Mouse (Mus musculus) neural tube, embryonic 14.5 days (tissue): ENCODE data around the gene Fastk. TPM values are rescaled to one million over a fixed set of nuclear protein-coding genes. Genes with fewer than 3 reads are reported as not detected.

ENCODE experiments used
- ATAC-seq: fragments of 200-750 bp; cut with Nextera tagmentation; 2 replicates; pipeline ENCODE4 v1.8.0; 2017; ENCODE audit warnings: low read depth, mild to moderate bottlenecking, moderate TSS enrichment, moderate library complexity
- H3K27ac ChIP-seq: fragments of 300-500 bp; sonication (generic); 2 replicates; pipeline ENCODE4 v1.5.1; 2014; ENCODE audit warnings: low read depth, mild to moderate bottlenecking, control low read depth, low read length, moderate library complexity, mixed read lengths
- H3K27me3 ChIP-seq: fragments of 300-500 bp; sonication (generic); 2 replicates; pipeline ENCODE4 v1.6.1; 2014; ENCODE audit warnings: low read length; ENCODE audit not compliant: control insufficient read depth, insufficient read depth
- H3K36me3 ChIP-seq: fragments of 300-500 bp; sonication (generic); 2 replicates; pipeline ENCODE4 v1.6.1; 2014; ENCODE audit warnings: low read length, mixed read lengths; ENCODE audit not compliant: control insufficient read depth, insufficient read depth
- H3K4me1 ChIP-seq: fragments of 300-500 bp; sonication (generic); 2 replicates; pipeline ENCODE4 v1.6.1; 2014; ENCODE audit warnings: low read length; ENCODE audit not compliant: control insufficient read depth, insufficient read depth
- H3K4me2 ChIP-seq: fragments of 300-500 bp; sonication (generic); 2 replicates; pipeline ENCODE4 v1.6.1; 2014; ENCODE audit warnings: mild to moderate bottlenecking, low read depth, low read length, control low read depth
- H3K4me3 ChIP-seq: fragments of 300-500 bp; sonication (generic); 2 replicates; pipeline ENCODE4 v1.5.1; 2014; ENCODE audit warnings: low read depth, low read length, control low read depth, mixed read lengths
- H3K9ac ChIP-seq: fragments of 300-500 bp; sonication (generic); replicated peaks from 2 replicates; pipeline ENCODE4 v1.6.1; 2014; ENCODE audit warnings: low read depth, mild to moderate bottlenecking, control low read depth, low read length, mixed read lengths
- H3K9me3 ChIP-seq: fragments of 300-500 bp; sonication (generic); 2 replicates; pipeline ENCODE4 v1.6.1; 2016; ENCODE audit warnings: low read length; ENCODE audit not compliant: control insufficient read depth
- WGBS: fragments of 180-500 bp; shearing (Covaris S2); extraction: QIAGEN DNeasy Blood & Tissue Kit; methylation state at CpG from one replicate; pipeline ENCODE4 v1.1.7; 2014; 5-methylcytosine and 5-hydroxymethylcytosine counted together
- polyA plus RNA-seq: library from polyadenylated mRNA; unstranded; fragments of >200 nt; fragmentation: Nextera tagmentation; extraction: Ambion mirVana; gene quantifications from 2 replicates; pipeline ENCODE4 v1.2.1, GENCODE M21; 2014

Fastk gene
- polyA plus RNA-seq, 1 experiment from 2014 or later = 97.7 TPM

DNA sequence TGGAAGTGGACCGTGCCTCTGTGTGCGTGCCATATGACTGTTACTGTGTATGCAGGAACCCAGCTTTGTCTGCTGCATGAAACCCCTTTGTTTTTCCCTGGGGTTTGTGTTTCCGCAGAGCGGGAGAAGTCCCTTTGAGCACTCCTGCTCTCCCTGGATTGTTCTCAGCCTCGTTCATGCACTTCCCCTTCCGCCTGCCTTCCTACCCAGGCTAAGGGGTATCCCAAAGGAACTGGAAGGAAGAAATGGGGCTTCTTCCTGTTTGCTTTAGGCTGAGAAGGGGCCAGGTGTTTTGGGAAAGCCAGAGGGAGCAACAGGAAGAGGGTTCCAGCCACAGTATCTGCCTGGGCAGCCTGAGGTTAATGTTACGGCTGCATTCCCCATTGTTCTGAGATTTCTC is 10.5 kb upstream of the Fastk start:
- Histone ChIP-seq H3K27ac (no peak overlapping the region), H3K9me3 (no peaks in the 10 kb centered on the region), H3K4me1 (peaks cover 36% of the 10 kb centered on the region)

DNA sequence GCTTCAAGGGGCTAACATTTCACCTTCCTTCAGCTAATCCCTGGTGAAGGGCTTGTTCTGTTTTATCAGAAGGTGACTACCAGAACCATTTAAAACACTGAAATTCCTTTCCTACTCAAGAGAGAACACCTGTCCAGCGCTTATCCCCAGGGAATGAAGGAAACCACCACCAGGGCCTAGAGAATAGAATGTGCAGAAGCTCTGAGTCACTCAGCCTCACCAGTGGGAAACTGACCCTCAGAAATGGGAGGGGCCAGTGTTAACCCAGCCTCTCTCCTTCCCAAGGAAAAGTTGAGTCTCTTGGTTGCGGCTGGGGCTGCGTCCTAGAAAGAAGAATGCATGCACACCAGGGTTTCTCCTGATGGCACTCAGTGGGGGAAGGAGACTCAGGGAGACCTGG is 10.0 kb upstream of the Fastk start:
- peak overlapping the region; percentile 25 for H3K9ac ChIP-seq
- peak overlapping the region; percentile 95 for H3K4me2 ChIP-seq
- no peaks in the 10 kb centered on the region; the same call in 1 of the 2 replicates for H3K27me3 ChIP-seq
- ATAC-seq = no peak
- H3K9me3 ChIP-seq = no peaks in the 10 kb centered on the region
- peaks cover 36% of the 10 kb centered on the region for H3K4me1 ChIP-seq
- 0 out of 2 replicates have a peak overlapping the region, but pooled peaks have one; percentile 1 for H3K4me3 ChIP-seq
- WGBS = 53% methylated on average over 3 of the region's 3 CpGs
- H3K36me3 ChIP-seq = no peaks in the 10 kb centered on the region
- no peak overlapping the region for H3K27ac ChIP-seq

More for the DNA sequence above, 10.5 kb upstream of the Fastk start:
- Histone ChIP-seq H3K4me3 (no peak overlapping the region), H3K4me2 (peak overlapping the region; percentile 95; the same call in 1 of the 2 replicates), H3K36me3 (no peaks in the 10 kb centered on the region), H3K9ac (peak overlapping the region; percentile 25; the same call in 1 of the 2 replicates), H3K27me3 (no peaks in the 10 kb centered on the region; the same call in 1 of the 2 replicates)
- ATAC-seq = no peak
- 46% methylated on average over 7 of the region's 7 CpGs for WGBS

DNA sequence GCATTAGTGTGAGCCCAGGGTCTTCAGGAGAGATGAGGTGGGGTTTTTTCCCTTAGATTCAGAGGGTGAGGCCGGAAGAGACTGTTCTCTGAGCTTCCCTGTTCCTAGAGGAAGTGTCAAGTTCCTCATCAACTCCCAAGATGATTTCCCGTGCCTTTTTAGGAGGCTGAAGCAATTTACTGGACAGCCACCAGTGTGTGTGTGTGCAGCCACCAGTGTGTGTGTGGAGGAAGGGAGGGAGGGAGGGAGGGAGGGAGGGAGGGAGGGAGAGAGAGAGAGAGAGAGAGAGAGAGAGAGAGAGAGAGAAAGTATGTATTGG is 8.9 kb upstream of the Fastk start:
- peaks cover 36% of the 10 kb centered on the region for H3K4me1 ChIP-seq
- WGBS = 18% methylated on average over 2 of the region's 2 CpGs
- no peaks in the 10 kb centered on the region for H3K36me3 ChIP-seq

DNA sequence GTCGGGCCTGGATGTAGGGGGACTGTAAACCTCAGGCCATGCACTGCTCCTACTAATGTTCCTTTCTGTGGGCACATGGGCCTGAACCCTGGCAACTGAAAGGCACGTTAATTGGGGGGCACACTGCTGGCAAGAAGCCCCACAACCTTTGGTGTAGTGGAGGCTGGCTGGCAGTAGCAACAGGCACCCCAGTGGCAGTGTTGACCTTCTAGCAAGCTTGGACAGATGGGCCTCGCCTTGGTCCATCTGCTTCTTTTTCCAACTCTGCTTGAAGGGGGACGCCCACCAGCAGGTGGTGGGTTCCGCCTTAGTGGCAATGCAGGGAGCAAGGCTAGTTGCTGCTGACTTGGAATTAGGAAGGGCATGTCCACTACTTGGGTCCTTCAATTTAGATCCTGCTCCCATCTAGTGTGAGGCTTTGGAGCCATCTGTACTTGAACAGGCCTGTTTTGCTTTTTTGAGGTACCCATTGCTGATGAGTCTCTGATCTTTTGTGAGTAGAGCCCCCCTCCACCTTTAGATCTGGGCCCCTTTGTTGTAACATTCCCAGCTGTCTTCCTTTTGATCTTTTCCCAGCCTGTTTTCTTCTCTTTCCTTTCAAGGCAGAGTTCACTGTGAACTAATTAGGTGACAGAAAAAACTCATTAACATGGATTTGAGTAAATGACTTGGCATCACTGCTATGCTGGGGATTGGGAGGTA is 8.3 kb upstream of the Fastk start:
- WGBS = under 1% methylated on average over 5 of the region's 5 CpGs
- 0 out of 2 replicates have a peak, but pooled peaks have one; percentile 0 for ATAC-seq
- H3K4me1 ChIP-seq = peaks cover 36% of the 10 kb centered on the region

More for the DNA sequence above, 8.9 kb upstream of the Fastk start:
- no peak for ATAC-seq
- H3K9me3 ChIP-seq = no peaks in the 10 kb centered on the region
- peak overlapping the region; percentile 95 for H3K4me2 ChIP-seq
- H3K4me3 ChIP-seq = peak overlapping the region; percentile 91
- 0 out of 2 replicates have a peak overlapping the region, but pooled peaks have one; percentile 16 for H3K27ac ChIP-seq
- no peaks in the 10 kb centered on the region; the same call in 1 of the 2 replicates for H3K27me3 ChIP-seq
- H3K9ac ChIP-seq = 0 out of 2 replicates have a peak overlapping the region, but pooled peaks have one; percentile 37

DNA sequence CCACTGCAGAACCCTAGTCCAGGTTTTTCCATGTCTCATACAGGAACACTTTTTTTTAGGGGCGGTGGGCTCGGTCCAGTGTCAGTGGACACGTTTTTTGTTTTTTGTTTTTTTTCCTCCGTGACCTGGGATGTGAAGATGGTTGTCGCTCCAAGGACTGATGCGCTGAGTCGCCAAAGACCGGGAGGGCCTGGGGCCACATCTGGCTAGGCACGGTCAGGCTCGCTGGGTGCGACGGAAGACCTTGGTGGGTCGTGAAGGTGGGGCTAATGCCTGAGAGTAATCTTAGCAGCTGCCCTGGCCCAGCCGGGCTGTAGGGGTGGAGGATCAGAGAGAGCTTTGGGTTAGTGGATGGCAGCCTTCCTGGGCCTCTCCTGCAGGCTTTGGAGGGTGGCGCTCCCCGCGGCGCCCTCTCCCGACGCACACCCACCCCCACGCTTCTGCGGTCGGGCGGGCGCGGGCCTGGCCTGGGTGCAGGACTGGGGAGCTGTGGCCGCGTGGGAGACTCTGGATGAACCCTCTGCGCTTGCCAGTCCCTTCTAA is 7.7 kb upstream of the Fastk start:
- Histone ChIP-seq H3K36me3 (no peaks in the 10 kb centered on the region), H3K4me3 (peak overlapping the region; percentile 91), H3K27ac (peak overlapping the region; percentile 96), H3K27me3 (no peaks in the 10 kb centered on the region; the same call in 1 of the 2 replicates), H3K9ac (peak overlapping the region; percentile 96), H3K4me1 (peaks cover 39% of the 10 kb centered on the region), H3K4me2 (peak overlapping the region; percentile 95), H3K9me3 (no peaks in the 10 kb centered on the region)
- WGBS = under 1% methylated on average over 29 of the region's 29 CpGs
- peak; percentile 15; the same call in 1 of the 2 replicates for ATAC-seq

More for the DNA sequence above, 8.3 kb upstream of the Fastk start:
- no peaks in the 10 kb centered on the region; the same call in 1 of the 2 replicates for H3K27me3 ChIP-seq
- H3K27ac ChIP-seq = peak overlapping the region; percentile 96
- no peaks in the 10 kb centered on the region for H3K36me3 ChIP-seq
- no peaks in the 10 kb centered on the region for H3K9me3 ChIP-seq
- peak overlapping the region; percentile 96 for H3K9ac ChIP-seq
- peak overlapping the region; percentile 95 for H3K4me2 ChIP-seq
- H3K4me3 ChIP-seq = peak overlapping the region; percentile 91

DNA sequence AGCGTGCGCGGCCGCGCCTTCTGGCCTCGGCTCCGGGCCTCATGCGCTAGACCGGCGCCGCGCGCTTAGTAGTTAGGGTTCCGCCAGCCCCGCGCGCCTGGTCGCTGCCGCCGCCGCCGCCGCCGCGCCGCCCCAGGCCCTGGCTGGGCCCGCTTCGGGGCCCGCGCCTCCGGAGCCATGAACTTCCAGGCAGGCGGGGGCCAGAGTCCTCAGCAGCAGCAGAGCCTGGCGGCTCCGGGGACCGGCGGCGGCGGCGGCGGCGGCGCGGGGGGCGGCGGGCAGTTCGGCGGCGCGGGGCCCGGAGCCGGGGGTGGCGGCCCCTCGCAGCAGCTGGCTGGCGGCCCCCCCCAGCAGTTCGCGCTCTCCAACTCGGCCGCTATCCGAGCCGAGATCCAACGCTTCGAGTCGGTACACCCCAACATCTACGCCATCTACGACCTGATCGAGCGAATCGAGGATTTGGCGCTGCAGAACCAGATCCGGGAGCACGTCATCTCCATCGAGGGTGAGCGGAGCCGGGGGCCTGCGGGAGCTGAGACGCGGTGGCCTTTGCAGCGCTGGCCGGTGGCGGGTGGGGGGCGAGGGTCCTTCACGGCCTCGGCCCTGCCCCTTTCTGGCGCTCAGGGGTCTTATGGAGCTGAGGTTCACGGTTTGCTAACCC is 7.1 kb upstream of the Fastk start, which contains the start of gene Agap3:
Gene Agap3 (plus strand): TSS at position 148 of the 661 bp plus-strand sequence.
- Histone ChIP-seq H3K4me3 (peak within 1 kb of the TSS; percentile 91), H3K4me2 (peak within 1 kb of the TSS; percentile 95), H3K4me1 (peaks cover 39% of the 10 kb centered on the region), H3K27me3 (no peaks in the 10 kb centered on the region; the same call in 1 of the 2 replicates), H3K27ac (peak within 1 kb of the TSS; percentile 96), H3K9ac (peak within 1 kb of the TSS; percentile 96), H3K36me3 (no peaks in the 10 kb centered on the region), H3K9me3 (no peaks in the 10 kb centered on the region)
- ATAC-seq = peak; percentile 35
- 0% methylated on average over 57 of the region's 85 CpGs for WGBS

DNA sequence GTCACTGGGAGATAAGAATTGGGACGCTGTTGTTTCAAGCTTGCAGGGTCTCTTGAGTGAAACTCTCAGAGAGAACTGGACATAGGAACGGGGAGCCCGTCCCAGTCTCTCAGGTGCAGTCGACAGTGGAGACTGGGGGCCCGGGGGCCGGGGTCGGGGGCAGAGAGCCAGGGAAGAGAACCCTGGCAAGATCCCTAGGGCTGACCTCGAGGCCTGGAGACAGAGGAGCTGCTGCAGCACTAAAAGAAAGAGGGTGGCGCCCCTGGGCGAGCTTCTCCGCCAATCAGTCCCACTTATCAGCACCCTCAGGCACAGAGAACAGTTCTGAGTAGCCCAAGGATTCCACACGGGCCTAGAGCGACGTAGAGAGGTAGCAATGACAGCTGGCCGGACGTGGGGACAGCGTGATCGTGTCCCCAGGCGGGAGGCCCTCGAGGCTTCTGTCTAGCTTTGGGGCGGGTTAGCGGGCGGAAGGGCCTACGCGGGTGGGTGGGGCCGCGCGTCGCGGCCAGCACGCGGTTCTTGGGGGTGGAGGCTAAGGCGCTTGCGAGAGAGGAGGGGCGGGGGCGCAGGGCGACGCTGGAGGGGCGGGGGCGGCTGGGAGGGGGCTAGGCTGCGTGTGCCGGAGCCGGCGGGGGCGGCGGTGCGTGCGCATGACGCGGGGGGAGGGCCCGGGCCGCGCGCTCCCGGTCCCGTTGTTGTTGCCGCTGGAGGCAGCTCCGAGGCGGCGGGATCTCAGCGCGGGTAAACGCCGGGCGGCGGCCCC is 6.4 kb upstream of the Fastk start:
- Histone ChIP-seq H3K9ac (peak overlapping the region; percentile 96), H3K4me1 (peaks cover 39% of the 10 kb centered on the region), H3K4me3 (peak overlapping the region; percentile 91), H3K36me3 (no peaks in the 10 kb centered on the region), H3K9me3 (no peaks in the 10 kb centered on the region), H3K27ac (peak overlapping the region; percentile 96), H3K4me2 (peak overlapping the region; percentile 95), H3K27me3 (no peaks in the 10 kb centered on the region; the same call in 1 of the 2 replicates)
- WGBS = 3% methylated on average over 30 of the region's 66 CpGs
- ATAC-seq = peak; percentile 72

DNA sequence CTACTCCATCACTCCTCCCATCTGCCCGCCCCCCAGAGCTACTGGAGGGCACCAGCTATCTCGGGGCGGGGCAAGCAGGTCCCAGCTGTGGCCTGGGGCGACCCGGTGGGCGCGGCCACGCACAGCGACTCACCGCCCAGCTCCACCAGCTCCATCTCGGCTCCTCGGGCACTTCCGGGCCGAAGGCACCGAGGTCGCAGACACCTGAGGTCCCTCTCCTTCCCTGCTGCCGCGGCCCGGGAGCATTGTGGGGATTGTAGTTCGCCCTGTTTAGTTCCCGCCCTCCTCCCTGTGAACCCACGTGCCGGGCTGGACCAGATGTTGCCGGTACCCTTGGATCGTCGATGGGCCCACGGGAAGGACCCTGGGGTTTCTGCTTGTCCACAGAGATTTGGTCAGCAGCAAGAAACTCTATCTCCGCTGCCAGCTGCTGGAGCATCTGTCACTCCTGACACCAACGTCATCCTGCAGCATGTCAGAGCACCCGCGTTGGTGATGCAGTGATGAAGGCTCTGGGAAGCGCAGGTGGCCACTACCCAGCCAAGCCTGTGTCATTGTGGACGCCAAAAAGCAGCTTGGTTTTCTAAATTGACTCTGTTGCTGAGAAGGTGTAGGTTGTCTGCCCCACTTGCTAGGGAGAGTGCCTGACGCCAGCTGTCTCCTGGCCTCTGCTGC is 2.7 kb upstream of the Fastk start, which contains the start of gene Tmub1:
Gene Tmub1 (minus strand): TSS at position 231 of the 675 bp plus-strand sequence.
- Histone ChIP-seq H3K9ac (peak within 1 kb of the TSS; percentile 63), H3K4me2 (peak within 1 kb of the TSS; percentile 92), H3K36me3 (no peaks in the 10 kb centered on the region; the same call in 1 of the 2 replicates), H3K4me3 (peak within 1 kb of the TSS; percentile 64), H3K4me1 (peaks cover 22% of the 10 kb centered on the region), H3K9me3 (no peaks in the 10 kb centered on the region), H3K27ac (0 out of 2 replicates have a peak within 1 kb of the TSS, but pooled peaks have one; percentile 22), H3K27me3 (no peaks in the 10 kb centered on the region; the same call in 1 of the 2 replicates)
- ATAC-seq = peak; percentile 52
- WGBS = 1% methylated on average over 32 of the region's 34 CpGs
